Mouse (Mus musculus): ENCODE results near the gene Gpr75. TPM values are rescaled to one million over a fixed set of nuclear protein-coding genes. Genes with fewer than 3 reads are reported as not detected.
A peak's percentile ranks its signal among the peaks of the same experiment; 100 is the strongest.

Gpr75 gene
- polyA plus RNA-seq (2015; fragmentation: Nextera tagmentation; extraction: Ambion mirVana): 0.04 and 0.08 TPM in 2 replicates

DNA sequence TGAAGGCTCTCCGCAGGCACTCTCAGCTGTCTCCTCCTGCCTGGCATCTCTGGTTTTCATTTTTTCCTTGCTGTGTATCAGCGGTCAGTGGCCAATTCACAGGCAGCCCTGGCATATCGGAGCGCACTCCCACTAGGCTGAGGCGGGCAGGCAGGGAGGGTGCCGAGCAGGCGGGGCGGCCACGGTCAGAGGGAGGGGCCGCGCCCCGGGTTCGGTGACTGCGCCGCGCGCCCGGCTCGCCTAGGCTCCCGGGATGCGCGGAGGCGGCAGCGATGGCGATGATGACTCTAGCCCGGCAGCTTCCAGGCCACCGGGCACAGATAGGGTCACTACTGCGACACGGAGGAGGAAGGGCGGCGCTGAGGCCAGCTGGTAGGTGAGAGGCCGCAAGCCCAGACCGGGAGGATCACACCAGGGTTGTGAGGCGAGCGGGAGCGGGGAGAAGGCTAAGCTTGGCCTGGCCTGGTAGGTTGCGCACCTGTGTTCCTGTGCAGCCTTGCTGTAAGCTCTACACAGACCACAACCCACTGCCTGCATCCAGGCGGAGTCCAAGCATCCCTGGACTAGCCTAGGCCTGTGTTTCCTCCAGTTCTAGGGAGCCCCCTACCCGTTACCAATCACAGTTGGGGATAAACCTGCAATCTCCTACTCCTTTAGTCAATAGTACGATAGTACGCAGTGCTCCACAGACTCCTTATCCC, at the start of gene Gpr75, which contains the start of gene Asb3:
Gene Gpr75, plus strand, starts transcription at position 188 of the 701 bp plus-strand sequence.
Gene Asb3, plus strand, starts transcription at position 246 of the 701 bp plus-strand sequence.
- peak within 1 kb of the TSS; percentile 90 for H3K4me2 ChIP-seq
- 0 out of 2 replicates have a peak, but pooled peaks cover 4% of the 10 kb centered on the region for H3K36me3 ChIP-seq
- H3K4me3 ChIP-seq: peak within 1 kb of the TSS; percentile 55
- H3K4me1 ChIP-seq (replicated peaks): peaks cover 10% of the 10 kb centered on the region
- ATAC-seq (replicated peaks; ENCODE audit: insufficient number of reproducible peaks, insufficient read depth, low FRiP score, low read depth): peak; percentile 91
- H3K27me3 ChIP-seq: no peaks in the 10 kb centered on the region
- H3K9ac ChIP-seq: peak within 1 kb of the TSS; percentile 50
- H3K9me3 ChIP-seq (replicated peaks): no peaks in the 10 kb centered on the region
- H3K27ac ChIP-seq: no peak within 1 kb of the TSS
- 5% methylated on average over 41 of the region's 41 CpGs for WGBS

DNA sequence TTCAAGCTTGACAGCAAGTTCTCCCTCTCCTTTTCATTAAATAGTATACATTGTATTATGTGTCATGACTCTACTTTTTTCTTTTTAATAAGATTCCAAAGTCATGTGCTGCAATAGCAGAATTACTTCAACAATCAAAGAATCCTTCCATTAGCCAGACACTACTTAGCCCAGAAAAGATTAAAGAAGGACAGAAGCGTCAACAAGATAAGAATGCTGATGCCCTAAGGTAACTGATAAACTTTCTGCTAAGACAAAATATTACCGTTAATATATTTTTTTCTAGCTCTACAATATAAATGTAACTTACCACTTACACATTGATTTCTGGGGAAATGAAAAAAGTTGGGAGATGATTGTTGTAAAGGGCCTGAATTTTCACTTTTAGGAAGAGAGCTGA, 46.4 kb upstream of the Gpr75 start:
- peaks cover 55% of the 10 kb centered on the region for H3K36me3 ChIP-seq
- no peak for ATAC-seq (replicated peaks; ENCODE audit: insufficient number of reproducible peaks, insufficient read depth, low FRiP score, low read depth)

DNA sequence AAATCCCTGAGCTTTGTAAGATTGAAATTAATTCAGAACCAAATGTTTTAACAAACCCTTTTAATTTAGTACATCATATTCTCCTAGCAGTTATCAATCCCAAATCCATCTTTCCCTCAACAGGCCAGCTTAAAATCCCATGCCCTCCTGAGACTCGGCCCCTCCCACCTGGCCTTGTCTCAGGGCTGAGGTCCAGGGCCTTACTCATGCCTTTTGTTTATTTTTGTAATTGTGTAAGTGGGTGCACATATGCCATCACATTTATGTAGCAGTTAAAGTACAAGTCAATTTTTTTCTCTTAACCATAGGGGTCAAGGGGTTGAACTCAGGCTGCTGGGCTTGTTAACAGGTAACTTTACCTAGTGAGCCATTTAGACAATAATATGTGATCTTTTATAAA, 40.8 kb upstream of the Gpr75 start:
- ATAC-seq (replicated peaks; ENCODE audit: insufficient number of reproducible peaks, insufficient read depth, low FRiP score, low read depth): no peak
- no peaks in the 10 kb centered on the region for H3K9me3 ChIP-seq (replicated peaks)
- 84% methylated on average over 1 of the region's 1 CpGs for WGBS
- H3K27ac ChIP-seq: no peak overlapping the region
- H3K4me3 ChIP-seq: no peak overlapping the region
- no peaks in the 10 kb centered on the region for H3K27me3 ChIP-seq
- no peaks in the 10 kb centered on the region for H3K4me1 ChIP-seq (replicated peaks)
- peaks cover 38% of the 10 kb centered on the region for H3K36me3 ChIP-seq
- H3K9ac ChIP-seq: no peak overlapping the region
- H3K4me2 ChIP-seq: no peak overlapping the region

More for the DNA sequence above, 46.4 kb upstream of the Gpr75 start:
- Histone ChIP-seq H3K27ac (no peak overlapping the region), H3K9me3 (replicated peaks) (no peaks in the 10 kb centered on the region), H3K4me1 (replicated peaks) (no peaks in the 10 kb centered on the region), H3K9ac (no peak overlapping the region), H3K27me3 (no peaks in the 10 kb centered on the region), H3K4me2 (no peak overlapping the region), H3K4me3 (no peak overlapping the region)
- 81% methylated on average over 2 of the region's 2 CpGs for WGBS

DNA sequence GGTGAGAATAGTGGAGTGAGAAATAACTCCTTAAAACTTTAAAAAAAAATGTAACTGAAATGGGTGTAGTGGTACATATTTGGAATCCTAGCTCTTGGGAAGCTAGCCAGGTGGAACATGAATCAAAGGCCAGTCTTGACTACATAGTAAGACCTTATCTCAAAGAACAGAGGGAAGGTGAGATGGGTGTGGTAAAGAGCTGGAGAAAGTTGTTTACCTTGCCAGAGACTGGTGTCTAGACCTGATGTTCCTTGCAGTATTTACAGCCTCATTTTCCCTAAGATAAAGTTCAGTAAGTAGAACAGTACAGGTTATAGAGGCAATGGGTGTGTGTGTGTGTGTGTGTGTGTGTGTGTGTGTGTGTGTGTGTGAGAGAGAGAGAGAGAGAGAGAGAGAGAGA, 12.7 kb upstream of the Gpr75 start:
- Histone ChIP-seq H3K9ac (no peak overlapping the region), H3K9me3 (replicated peaks) (no peaks in the 10 kb centered on the region), H3K27me3 (no peaks in the 10 kb centered on the region), H3K36me3 (peaks cover 38% of the 10 kb centered on the region), H3K4me3 (no peak overlapping the region), H3K4me1 (replicated peaks) (no peaks in the 10 kb centered on the region), H3K27ac (no peak overlapping the region), H3K4me2 (no peak overlapping the region)
- ATAC-seq (replicated peaks; ENCODE audit: insufficient number of reproducible peaks, insufficient read depth, low FRiP score, low read depth): no peak

DNA sequence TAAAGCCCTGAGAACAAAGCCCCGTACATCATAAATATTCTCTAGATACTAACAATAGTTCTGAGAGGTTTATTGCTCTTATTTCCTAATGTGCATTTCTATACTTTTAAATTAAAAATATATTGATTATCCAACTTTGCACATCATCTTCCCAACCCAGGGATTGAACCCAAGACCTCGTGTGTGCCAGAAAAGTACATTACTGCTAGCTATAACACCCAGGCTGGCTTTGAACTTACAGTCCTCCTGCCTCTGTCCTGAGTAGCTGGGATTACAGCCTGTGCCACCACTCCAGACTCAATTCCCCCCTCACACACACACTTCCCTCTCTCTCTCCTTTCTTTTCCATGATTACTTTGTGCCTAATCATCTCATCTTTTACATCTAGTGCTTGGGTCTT, 3.0 kb downstream of the Gpr75 start:
- H3K4me3 ChIP-seq: no peak overlapping the region
- H3K9me3 ChIP-seq (replicated peaks): no peaks in the 10 kb centered on the region
- no peak overlapping the region for H3K27ac ChIP-seq
- H3K4me1 ChIP-seq (replicated peaks): peaks cover 10% of the 10 kb centered on the region
- no peaks in the 10 kb centered on the region for H3K36me3 ChIP-seq
- H3K4me2 ChIP-seq: no peak overlapping the region
- H3K9ac ChIP-seq: no peak overlapping the region
- 90% methylated on average over 2 of the region's 2 CpGs for WGBS
- no peaks in the 10 kb centered on the region for H3K27me3 ChIP-seq
- no peak for ATAC-seq (replicated peaks; ENCODE audit: insufficient number of reproducible peaks, insufficient read depth, low FRiP score, low read depth)

DNA sequence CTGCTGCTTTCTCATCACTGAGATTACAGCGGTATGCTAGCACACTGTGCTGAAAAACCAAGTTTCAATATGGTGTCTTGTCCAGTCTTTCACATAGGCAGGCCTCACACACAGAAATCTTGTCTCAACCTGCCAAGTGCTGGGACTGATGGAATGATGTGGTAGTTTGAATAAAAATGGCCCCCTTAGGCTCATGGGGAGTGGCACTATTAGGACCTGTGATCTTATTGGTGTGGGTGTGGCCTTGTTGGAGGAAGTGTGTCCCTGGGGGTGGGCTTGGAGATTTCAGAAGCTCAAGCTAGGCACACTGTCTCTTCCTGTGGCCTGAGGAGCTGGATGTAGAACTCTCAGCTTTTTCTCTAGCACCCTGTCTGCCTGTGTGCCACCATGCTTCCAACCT, 11.0 kb downstream of the Gpr75 start:
- Histone ChIP-seq H3K27me3 (no peaks in the 10 kb centered on the region), H3K4me3 (no peak overlapping the region), H3K9ac (no peak overlapping the region), H3K36me3 (no peaks in the 10 kb centered on the region), H3K4me2 (no peak overlapping the region), H3K27ac (no peak overlapping the region), H3K9me3 (replicated peaks) (no peaks in the 10 kb centered on the region), H3K4me1 (replicated peaks) (no peaks in the 10 kb centered on the region)
- no peak for ATAC-seq (replicated peaks; ENCODE audit: insufficient number of reproducible peaks, insufficient read depth, low FRiP score, low read depth)
- 94% methylated on average over 1 of the region's 1 CpGs for WGBS

DNA sequence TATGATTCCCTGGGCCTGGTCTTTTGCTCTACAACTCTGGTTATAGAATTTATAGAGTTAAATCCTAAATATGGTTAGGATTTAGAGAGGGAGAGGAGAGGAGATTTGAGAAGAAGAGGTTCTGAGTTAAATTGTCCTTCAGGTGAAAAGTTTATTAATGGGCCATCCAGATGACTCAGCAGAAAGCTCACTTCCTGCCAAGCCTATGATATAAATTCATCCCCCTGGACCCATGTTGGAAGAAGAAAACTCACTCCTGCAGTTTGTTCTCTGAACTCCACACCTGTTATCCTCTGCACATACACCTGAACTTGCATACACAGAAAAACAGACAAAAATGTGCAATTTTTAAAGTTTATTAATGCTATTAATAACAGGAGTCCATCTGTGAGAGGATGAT, 14.2 kb downstream of the Gpr75 start:
- no peak overlapping the region for H3K4me3 ChIP-seq
- H3K36me3 ChIP-seq: no peaks in the 10 kb centered on the region
- H3K9me3 ChIP-seq (replicated peaks): no peaks in the 10 kb centered on the region
- no peaks in the 10 kb centered on the region for H3K27me3 ChIP-seq
- H3K9ac ChIP-seq: no peak overlapping the region
- no peak overlapping the region for H3K27ac ChIP-seq
- ATAC-seq (replicated peaks; ENCODE audit: insufficient number of reproducible peaks, insufficient read depth, low FRiP score, low read depth): no peak
- H3K4me1 ChIP-seq (replicated peaks): no peaks in the 10 kb centered on the region
- no peak overlapping the region for H3K4me2 ChIP-seq

DNA sequence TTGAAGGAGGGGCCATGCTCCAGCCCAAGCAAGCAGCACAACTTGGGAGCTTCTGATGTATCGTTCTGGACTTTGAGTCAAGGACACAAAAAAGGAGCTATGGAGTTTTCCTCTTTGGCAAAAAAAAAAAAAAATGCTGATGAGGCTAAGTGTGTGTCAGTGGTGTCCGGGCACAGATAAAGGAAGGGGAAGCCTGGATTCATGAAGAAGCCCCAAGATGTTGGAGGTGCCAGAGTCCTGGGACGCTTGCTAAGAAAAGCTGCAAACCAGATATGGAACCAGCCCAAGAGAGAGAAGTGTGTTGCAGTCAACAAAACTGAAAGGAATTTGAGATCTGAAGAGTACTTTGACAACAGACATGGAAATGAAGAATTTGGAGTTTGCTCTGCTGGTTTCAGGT, 27.2 kb downstream of the Gpr75 start:
- no peak overlapping the region for H3K4me3 ChIP-seq
- WGBS: 90% methylated on average over 3 of the region's 3 CpGs
- no peaks in the 10 kb centered on the region for H3K9me3 ChIP-seq (replicated peaks)
- no peak overlapping the region for H3K4me2 ChIP-seq
- H3K27me3 ChIP-seq: no peaks in the 10 kb centered on the region
- no peak overlapping the region for H3K9ac ChIP-seq
- H3K27ac ChIP-seq: no peak overlapping the region
- no peak for ATAC-seq (replicated peaks; ENCODE audit: insufficient number of reproducible peaks, insufficient read depth, low FRiP score, low read depth)
- H3K4me1 ChIP-seq (replicated peaks): no peaks in the 10 kb centered on the region
- no peaks in the 10 kb centered on the region for H3K36me3 ChIP-seq

DNA sequence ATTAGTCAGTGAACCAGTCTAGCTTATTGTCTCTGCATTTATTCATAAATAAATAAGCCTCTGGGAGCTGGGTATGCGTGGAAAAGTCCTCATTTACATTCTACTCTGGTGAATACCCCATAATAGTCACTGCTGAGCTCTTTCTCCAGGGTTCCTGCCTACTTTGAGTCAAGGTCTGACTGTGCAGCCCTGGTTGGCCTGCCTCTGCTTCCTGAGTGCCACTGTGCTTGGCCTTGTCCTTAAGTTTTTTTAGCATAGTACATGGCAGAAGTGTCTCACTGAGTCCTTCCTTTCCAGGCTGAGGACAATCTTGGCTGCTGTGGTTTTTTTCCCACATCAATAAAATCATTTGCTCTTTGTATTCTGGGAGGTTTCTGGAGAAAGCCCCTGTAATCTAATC, 35.5 kb downstream of the Gpr75 start:
- H3K9ac ChIP-seq: no peak overlapping the region
- no peaks in the 10 kb centered on the region for H3K27me3 ChIP-seq
- WGBS: 68% methylated on average over 1 of the region's 1 CpGs
- no peaks in the 10 kb centered on the region for H3K9me3 ChIP-seq (replicated peaks)
- H3K4me2 ChIP-seq: no peak overlapping the region
- ATAC-seq (replicated peaks; ENCODE audit: insufficient number of reproducible peaks, insufficient read depth, low FRiP score, low read depth): no peak
- H3K27ac ChIP-seq: no peak overlapping the region
- H3K4me1 ChIP-seq (replicated peaks): no peaks in the 10 kb centered on the region
- no peak overlapping the region for H3K4me3 ChIP-seq
- H3K36me3 ChIP-seq: peaks cover 5% of the 10 kb centered on the region; the same call in 1 of the 2 replicates

DNA sequence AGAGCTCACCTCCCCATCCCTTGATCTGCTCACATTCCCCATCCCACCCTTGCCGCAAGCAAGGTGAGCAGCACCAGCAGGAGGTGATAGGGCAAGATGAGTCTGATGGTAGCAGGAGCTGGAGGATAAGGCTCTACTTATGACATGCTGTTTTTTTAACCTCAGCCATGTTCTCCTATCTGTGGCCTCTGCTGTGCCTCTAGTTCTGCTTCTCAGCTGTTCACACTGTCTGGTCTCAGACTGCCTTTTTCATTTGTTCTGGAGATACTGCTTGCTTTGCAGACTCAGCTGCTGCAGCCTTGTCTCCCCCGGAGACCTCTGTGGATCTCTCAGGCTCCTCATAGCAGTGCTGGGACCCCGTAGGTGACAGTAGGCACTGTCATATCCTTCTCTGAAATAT, 38.1 kb downstream of the Gpr75 start:
- H3K27me3 ChIP-seq: no peaks in the 10 kb centered on the region
- no peaks in the 10 kb centered on the region for H3K4me1 ChIP-seq (replicated peaks)
- no peak overlapping the region for H3K27ac ChIP-seq
- ATAC-seq (replicated peaks; ENCODE audit: insufficient number of reproducible peaks, insufficient read depth, low FRiP score, low read depth): no peak
- no peaks in the 10 kb centered on the region for H3K9me3 ChIP-seq (replicated peaks)
- peaks cover 16% of the 10 kb centered on the region for H3K36me3 ChIP-seq
- 94% methylated on average over 3 of the region's 3 CpGs for WGBS
- no peak overlapping the region for H3K4me3 ChIP-seq
- H3K4me2 ChIP-seq: no peak overlapping the region
- no peak overlapping the region for H3K9ac ChIP-seq

DNA sequence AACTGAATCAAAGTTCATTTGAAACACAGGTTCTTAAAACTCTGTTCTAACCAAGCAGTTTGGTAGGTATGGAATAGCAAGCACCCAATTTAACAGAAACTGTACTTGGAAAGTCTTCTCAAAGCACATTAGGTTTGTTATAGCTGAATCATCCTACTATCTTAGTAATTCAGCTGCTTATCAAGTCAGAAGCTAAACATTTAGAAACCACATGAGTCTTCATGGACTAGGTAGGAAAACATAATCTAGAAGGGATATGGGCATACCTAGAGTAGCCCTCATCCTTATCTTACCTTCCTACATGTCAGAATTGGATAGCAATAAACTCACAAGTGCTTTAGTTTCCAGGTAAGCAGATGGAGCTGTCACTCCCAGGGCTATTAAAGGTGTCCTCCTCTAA, 42.9 kb downstream of the Gpr75 start:
- no peak overlapping the region for H3K27ac ChIP-seq
- H3K4me2 ChIP-seq: no peak overlapping the region
- H3K4me3 ChIP-seq: no peak overlapping the region
- ATAC-seq (replicated peaks; ENCODE audit: insufficient number of reproducible peaks, insufficient read depth, low FRiP score, low read depth): no peak
- H3K36me3 ChIP-seq: peaks cover 35% of the 10 kb centered on the region
- H3K9ac ChIP-seq: no peak overlapping the region
- H3K27me3 ChIP-seq: no peaks in the 10 kb centered on the region
- no peaks in the 10 kb centered on the region for H3K4me1 ChIP-seq (replicated peaks)
- no peaks in the 10 kb centered on the region for H3K9me3 ChIP-seq (replicated peaks)

DNA sequence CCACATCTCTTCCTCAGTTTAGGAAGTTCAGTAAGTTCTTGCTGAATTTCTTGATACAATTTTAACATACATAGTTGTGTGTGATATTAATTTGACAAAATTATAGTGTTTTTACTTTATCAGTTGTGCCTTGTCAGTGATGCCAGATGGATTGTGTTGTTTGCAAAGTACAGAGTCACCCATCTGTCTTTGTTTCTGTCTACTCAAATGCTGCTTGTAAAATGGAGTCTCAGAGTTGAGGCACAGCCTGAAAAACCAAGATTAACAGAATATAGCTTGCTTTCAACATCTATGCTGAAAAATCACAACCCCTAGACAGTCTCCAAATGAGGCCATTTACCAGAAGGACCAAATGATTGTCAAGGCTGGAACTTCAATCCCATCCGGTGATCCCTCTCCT, 43.3 kb downstream of the Gpr75 start:
- Histone ChIP-seq H3K36me3 (peaks cover 35% of the 10 kb centered on the region), H3K4me1 (replicated peaks) (no peaks in the 10 kb centered on the region), H3K27ac (no peak overlapping the region), H3K4me3 (no peak overlapping the region), H3K9ac (no peak overlapping the region), H3K9me3 (replicated peaks) (no peaks in the 10 kb centered on the region), H3K27me3 (no peaks in the 10 kb centered on the region), H3K4me2 (no peak overlapping the region)
- ATAC-seq (replicated peaks; ENCODE audit: insufficient number of reproducible peaks, insufficient read depth, low FRiP score, low read depth): no peak
- 100% methylated on average over 1 of the region's 1 CpGs for WGBS
